Mouse (Mus musculus) heart, adult 8-10 months (tissue): Measurements from ENCODE around the gene Igfbp6. TPM values are rescaled to one million over a fixed set of nuclear protein-coding genes. Genes with fewer than 3 reads are reported as not detected.

Experiments
- DNase-seq: peaks from one replicate; pipeline ENCODE4 v3.0.0; 2022; ENCODE audit warnings: low spot score
- total RNA-seq, 4 experiments: library from RNA; stranded (reverse); gene quantifications; 2 replicates each; pipeline ENCODE4 v1.2.4; 2022

Igfbp6 gene
- 10 to 100 TPM; 20.6 to 52.4 (median 26.0) TPM for total RNA-seq

GRCm38 (mm10) chr15:102144274-102144711 lies at the start of gene Igfbp6:
Gene Igfbp6 (plus strand): TSS chr15:102144362.
- DNase-seq, result no peak

- DNase-seq, result no peak
Measured at GRCm38 (mm10) chr15:102094988-102095387, 49.2 kb upstream of the Igfbp6 start.

GRCm38 (mm10) chr15:102097147-102097915 lies 46.8 kb upstream of the Igfbp6 start:
- peak; percentile 68 for DNase-seq

GRCm38 (mm10) chr15:102097991-102098555 lies 46.1 kb upstream of the Igfbp6 start:
- DNase-seq, result no peak

GRCm38 (mm10) chr15:102099260-102099659 lies 44.9 kb upstream of the Igfbp6 start:
- no peak for DNase-seq

- DNase-seq, result no peak
Measured at GRCm38 (mm10) chr15:102099771-102100160, 44.4 kb upstream of the Igfbp6 start.

- peak; percentile 83 for DNase-seq
Measured at GRCm38 (mm10) chr15:102100161-102100981, 43.8 kb upstream of the Igfbp6 start, which contains the start of gene Tns2. Gene Tns2 (plus strand): TSS chr15:102100413.

GRCm38 (mm10) chr15:102100996-102101671 lies 43.0 kb upstream of the Igfbp6 start:
- DNase-seq, result no peak

GRCm38 (mm10) chr15:102101672-102102541 lies 42.3 kb upstream of the Igfbp6 start:
- DNase-seq, result peak; percentile 90

- DNase-seq, result peak; percentile 89
Measured at GRCm38 (mm10) chr15:102102548-102103121, 41.5 kb upstream of the Igfbp6 start.

GRCm38 (mm10) chr15:102103371-102103946 lies 40.7 kb upstream of the Igfbp6 start:
- DNase-seq, result peak; percentile 78

- DNase-seq, result peak; percentile 93
Measured at GRCm38 (mm10) chr15:102103947-102104555, 40.1 kb upstream of the Igfbp6 start.

GRCm38 (mm10) chr15:102105360-102105759 lies 38.8 kb upstream of the Igfbp6 start:
- DNase-seq, result peak; percentile 85

GRCm38 (mm10) chr15:102105764-102106730 lies 38.1 kb upstream of the Igfbp6 start:
- no peak for DNase-seq

- no peak for DNase-seq
Measured at GRCm38 (mm10) chr15:102106754-102107456, 37.3 kb upstream of the Igfbp6 start.

GRCm38 (mm10) chr15:102107689-102108573 lies 36.2 kb upstream of the Igfbp6 start:
- no peak for DNase-seq
